Mouse (Mus musculus) heart, embryonic 16.5 days (tissue): ENCODE measurements around the gene Mios. TPM values are rescaled to one million over a fixed set of nuclear protein-coding genes. Genes with fewer than 3 reads are reported as not detected.

ENCODE experiments used
- ATAC-seq: fragments of 200-750 bp; cut with Nextera tagmentation; replicated peaks from 2 replicates; pipeline ENCODE4 v1.8.0; 2017; ENCODE audit warnings: moderate number of reproducible peaks; ENCODE audit not compliant: insufficient read depth, low FRiP score; ENCODE audit errors: extremely low read depth
- H3K27ac ChIP-seq: fragments of 300-500 bp; sonication (generic); 2 replicates; pipeline ENCODE4 v1.5.1; 2014; ENCODE audit warnings: mild to moderate bottlenecking, low read length, control low read depth, moderate library complexity
- H3K27me3 ChIP-seq: fragments of 300-500 bp; sonication (generic); 2 replicates; pipeline ENCODE4 v1.6.1; 2014; ENCODE audit warnings: low read length, mixed read lengths; ENCODE audit not compliant: control insufficient read depth, insufficient read depth
- H3K36me3 ChIP-seq: fragments of 300-500 bp; sonication (generic); 2 replicates; pipeline ENCODE4 v1.6.1; 2014; ENCODE audit not compliant: control insufficient read depth, insufficient read depth
- H3K4me1 ChIP-seq: fragments of 300-500 bp; sonication (generic); 2 replicates; pipeline ENCODE4 v1.6.1; 2014; ENCODE audit warnings: low read length, mixed read lengths; ENCODE audit not compliant: control insufficient read depth, insufficient read depth
- H3K4me2 ChIP-seq: fragments of 300-500 bp; sonication (generic); 2 replicates; pipeline ENCODE4 v1.6.1; 2014; ENCODE audit warnings: low read depth, mild to moderate bottlenecking, control low read depth, low read length
- H3K4me3 ChIP-seq: fragments of 300-500 bp; sonication (generic); 2 replicates; pipeline ENCODE4 v1.5.1; 2014; ENCODE audit warnings: mild to moderate bottlenecking, control low read depth, low read length
- H3K9ac ChIP-seq: fragments of 300-500 bp; sonication (generic); 2 replicates; pipeline ENCODE4 v1.6.1; 2014; ENCODE audit warnings: low read length, control low read depth
- H3K9me3 ChIP-seq: fragments of 300-500 bp; sonication (generic); replicated peaks from 2 replicates; pipeline ENCODE4 v1.6.1; 2016; ENCODE audit warnings: low read length; ENCODE audit not compliant: control insufficient read depth
- WGBS: fragments of 180-500 bp; shearing (Covaris S2); extraction: QIAGEN DNeasy Blood & Tissue Kit; methylation state at CpG from one replicate; pipeline ENCODE4 v1.1.7; 2014; 5-methylcytosine and 5-hydroxymethylcytosine counted together
- polyA plus RNA-seq: library from polyadenylated mRNA; unstranded; fragments of >200 nt; fragmentation: Nextera tagmentation; extraction: Ambion mirVana; gene quantifications from 2 replicates; pipeline ENCODE4 v1.2.1, GENCODE M21; 2015

The Mios gene
- polyA plus RNA-seq, 1 experiment from 2014 or later, result 16.0 TPM

- H3K9ac ChIP-seq, result no peak overlapping the region
- H3K27me3 ChIP-seq, result no peaks in the 10 kb centered on the region
- H3K36me3 ChIP-seq, result no peaks in the 10 kb centered on the region
- WGBS, result 89% methylated on average over 3 of the region's 3 CpGs
- no peak for ATAC-seq
- no peak overlapping the region for H3K27ac ChIP-seq
- H3K9me3 ChIP-seq, result no peaks in the 10 kb centered on the region
- H3K4me2 ChIP-seq, result no peak overlapping the region
- H3K4me1 ChIP-seq, result no peaks in the 10 kb centered on the region
- no peak overlapping the region for H3K4me3 ChIP-seq
These were observed 62.0 kb downstream of the Mios start for GRCm38 (mm10) chr6:8271047-8271446.

GRCm38 (mm10) chr6:8274387-8275054 is 65.5 kb downstream of the Mios start:
- peaks cover 3% of the 10 kb centered on the region; the same call in 1 of the 2 replicates for H3K36me3 ChIP-seq
- ATAC-seq, result no peak
- no peak overlapping the region for H3K4me3 ChIP-seq
- no peak overlapping the region for H3K27ac ChIP-seq
- WGBS, result 33% methylated on average over 6 of the region's 6 CpGs
- peaks cover 4% of the 10 kb centered on the region; the same call in 1 of the 2 replicates for H3K4me1 ChIP-seq
- H3K9me3 ChIP-seq, result no peaks in the 10 kb centered on the region
- H3K9ac ChIP-seq, result no peak overlapping the region
- no peaks in the 10 kb centered on the region for H3K27me3 ChIP-seq
- no peak overlapping the region for H3K4me2 ChIP-seq

GRCm38 (mm10) chr6:8275098-8275497 is 66.1 kb downstream of the Mios start:
- Histone ChIP-seq H3K4me1 (peaks cover 4% of the 10 kb centered on the region; the same call in 1 of the 2 replicates), H3K9me3 (no peaks in the 10 kb centered on the region), H3K36me3 (peaks cover 3% of the 10 kb centered on the region; the same call in 1 of the 2 replicates), H3K27ac (no peak overlapping the region), H3K9ac (no peak overlapping the region), H3K27me3 (no peaks in the 10 kb centered on the region), H3K4me3 (no peak overlapping the region), H3K4me2 (no peak overlapping the region)
- no peak for ATAC-seq
- WGBS, result 13% methylated on average over 1 of the region's 1 CpGs

- Histone ChIP-seq H3K9ac (no peak overlapping the region), H3K4me3 (no peak overlapping the region), H3K9me3 (no peaks in the 10 kb centered on the region), H3K4me2 (no peak overlapping the region), H3K36me3 (peaks cover 3% of the 10 kb centered on the region; the same call in 1 of the 2 replicates), H3K27ac (no peak overlapping the region), H3K4me1 (peaks cover 4% of the 10 kb centered on the region; the same call in 1 of the 2 replicates), H3K27me3 (no peaks in the 10 kb centered on the region)
- 31% methylated on average over 4 of the region's 4 CpGs for WGBS
- no peak for ATAC-seq
These were observed 67.4 kb downstream of the Mios start for GRCm38 (mm10) chr6:8276431-8276830.

- WGBS, result 81% methylated on average over 5 of the region's 5 CpGs
- H3K27ac ChIP-seq, result no peak overlapping the region
- no peak overlapping the region for H3K4me3 ChIP-seq
- no peaks in the 10 kb centered on the region for H3K9me3 ChIP-seq
- H3K9ac ChIP-seq, result no peak overlapping the region
- no peak overlapping the region for H3K4me2 ChIP-seq
- no peaks in the 10 kb centered on the region for H3K27me3 ChIP-seq
- peaks cover 4% of the 10 kb centered on the region; the same call in 1 of the 2 replicates for H3K4me1 ChIP-seq
- H3K36me3 ChIP-seq, result peaks cover 3% of the 10 kb centered on the region; the same call in 1 of the 2 replicates
- ATAC-seq, result no peak
These were observed 69.5 kb downstream of the Mios start for GRCm38 (mm10) chr6:8278426-8279002.

- Histone ChIP-seq H3K9me3 (no peaks in the 10 kb centered on the region), H3K4me2 (no peak overlapping the region), H3K9ac (no peak overlapping the region), H3K36me3 (peaks cover 3% of the 10 kb centered on the region; the same call in 1 of the 2 replicates), H3K4me1 (no peaks in the 10 kb centered on the region), H3K4me3 (no peak overlapping the region), H3K27ac (no peak overlapping the region), H3K27me3 (no peaks in the 10 kb centered on the region)
- whole genome bisulfite sequencing, result 75% methylated on average over 4 of the region's 4 CpGs
- ATAC-seq, result no peak
These were observed 74.2 kb downstream of the Mios start for GRCm38 (mm10) chr6:8283255-8283654.

- Histone ChIP-seq H3K27me3 (no peaks in the 10 kb centered on the region), H3K27ac (no peak overlapping the region), H3K36me3 (no peaks in the 10 kb centered on the region), H3K4me2 (no peak overlapping the region), H3K9me3 (no peaks in the 10 kb centered on the region), H3K4me3 (no peak overlapping the region), H3K9ac (no peak overlapping the region), H3K4me1 (no peaks in the 10 kb centered on the region)
- ATAC-seq, result no peak
- WGBS, result 60% methylated on average over 3 of the region's 3 CpGs
These were observed 76.5 kb downstream of the Mios start for GRCm38 (mm10) chr6:8285401-8285960.
